Mouse (Mus musculus): ENCODE data around the gene Psrc1. TPM values are rescaled to one million over a fixed set of nuclear protein-coding genes. Genes with fewer than 3 reads are reported as not detected.

Gene Psrc1
- polyA plus RNA-seq (2015; fragmentation: Nextera tagmentation; extraction: Ambion mirVana), result 16.7 and 17.1 TPM in 2 replicates

GRCm38 (mm10) chr3:108383485-108384354, at the start of gene Psrc1:
Gene Psrc1 (plus strand): TSS chr3:108383839.
- DNase-seq (ENCODE audit: low spot score), result peak; percentile 68

GRCm38 (mm10) chr3:108336878-108337277, 46.8 kb upstream of the Psrc1 start:
- DNase-seq (ENCODE audit: low spot score), result no peak

GRCm38 (mm10) chr3:108341040-108341439, 42.6 kb upstream of the Psrc1 start:
- no peak for DNase-seq (ENCODE audit: low spot score)

GRCm38 (mm10) chr3:108342185-108342584, 41.5 kb upstream of the Psrc1 start:
- no peak for DNase-seq (ENCODE audit: low spot score)

GRCm38 (mm10) chr3:108345855-108346254, 37.8 kb upstream of the Psrc1 start:
- DNase-seq (ENCODE audit: low spot score), result no peak

GRCm38 (mm10) chr3:108348376-108348775, 35.3 kb upstream of the Psrc1 start:
- no peak for DNase-seq (ENCODE audit: low spot score)

GRCm38 (mm10) chr3:108355245-108355644, 28.4 kb upstream of the Psrc1 start:
- no peak for DNase-seq (ENCODE audit: low spot score)

- no peak for DNase-seq (ENCODE audit: low spot score)
Measured at GRCm38 (mm10) chr3:108357051-108357450, 26.6 kb upstream of the Psrc1 start.

- no peak for DNase-seq (ENCODE audit: low spot score)
Measured at GRCm38 (mm10) chr3:108358445-108358844, 25.2 kb upstream of the Psrc1 start.

- DNase-seq (ENCODE audit: low spot score), result peak; percentile 16
Measured at GRCm38 (mm10) chr3:108360894-108361293, 22.7 kb upstream of the Psrc1 start.

- no peak for DNase-seq (ENCODE audit: low spot score)
Measured at GRCm38 (mm10) chr3:108363626-108364025, 20.0 kb upstream of the Psrc1 start.

GRCm38 (mm10) chr3:108364270-108364995, 19.2 kb upstream of the Psrc1 start, which contains the start of gene Mybphl:
Gene Mybphl (plus strand): TSS chr3:108364911.
- no peak for DNase-seq (ENCODE audit: low spot score)

GRCm38 (mm10) chr3:108367173-108367572, 16.5 kb upstream of the Psrc1 start:
- no peak for DNase-seq (ENCODE audit: low spot score)

GRCm38 (mm10) chr3:108367828-108368227, 15.8 kb upstream of the Psrc1 start:
- DNase-seq (ENCODE audit: low spot score), result no peak

- DNase-seq (ENCODE audit: low spot score), result no peak
Measured at GRCm38 (mm10) chr3:108368721-108369120, 14.9 kb upstream of the Psrc1 start.

- no peak for DNase-seq (ENCODE audit: low spot score)
Measured at GRCm38 (mm10) chr3:108372274-108372673, 11.4 kb upstream of the Psrc1 start.

GRCm38 (mm10) chr3:108372691-108373090, 10.9 kb upstream of the Psrc1 start:
- DNase-seq (ENCODE audit: low spot score), result no peak

- no peak for DNase-seq (ENCODE audit: low spot score)
Measured at GRCm38 (mm10) chr3:108378875-108379663, 4.6 kb upstream of the Psrc1 start.

- peak; percentile 16 for DNase-seq (ENCODE audit: low spot score)
Measured at GRCm38 (mm10) chr3:108380695-108381094, 2.9 kb upstream of the Psrc1 start.

- DNase-seq (ENCODE audit: low spot score), result peak; percentile 38
Measured at GRCm38 (mm10) chr3:108381945-108382875, 1.4 kb upstream of the Psrc1 start.

All from thymus, postnatal 0 days (tissue).